Mouse (Mus musculus) C2C12 (cell line): ENCODE measurements at regions not wholly inside any gene's neighbourhood (a gene's known extent, or its start where the extent isn't known, plus 50 kb on each side); places are given as distances from the start of the nearest gene placed in this dataset.

Experiments
- CEBPB ChIP-seq: IDR thresholded peaks from one replicate; pipeline ENCODE4 v1.6.1; 2011; ENCODE audit warnings: low read depth, mild to moderate bottlenecking, control low read depth, moderate library complexity
- CTCF ChIP-seq: IDR thresholded peaks from one replicate; pipeline ENCODE4 v1.5.1; 2011; ENCODE audit not compliant: control insufficient read depth, insufficient read depth, insufficient read length
- FOSL1 ChIP-seq: IDR thresholded peaks from one replicate; pipeline ENCODE4 v1.8.0; 2011; ENCODE audit warnings: mild to moderate bottlenecking, low read length; ENCODE audit not compliant: poor library complexity, insufficient read depth, severe bottlenecking
- MAX ChIP-seq: IDR thresholded peaks from one replicate; pipeline ENCODE4 v1.6.1; 2011; ENCODE audit warnings: mild to moderate bottlenecking, control low read depth
- MYOD1 ChIP-seq: IDR thresholded peaks from one replicate; pipeline ENCODE4 v1.6.1; 2011; ENCODE audit warnings: low read depth; ENCODE audit not compliant: control insufficient read depth, insufficient read length
- MYOG ChIP-seq: IDR thresholded peaks from one replicate; pipeline ENCODE4 v1.6.1; 2011; ENCODE audit not compliant: control insufficient read depth, insufficient read length; ENCODE audit errors: extremely low read depth
- USF1 ChIP-seq: IDR thresholded peaks from one replicate; pipeline ENCODE4 v1.6.1; 2011; ENCODE audit warnings: low read depth, mild to moderate bottlenecking, control low read depth, moderate library complexity

DNA sequence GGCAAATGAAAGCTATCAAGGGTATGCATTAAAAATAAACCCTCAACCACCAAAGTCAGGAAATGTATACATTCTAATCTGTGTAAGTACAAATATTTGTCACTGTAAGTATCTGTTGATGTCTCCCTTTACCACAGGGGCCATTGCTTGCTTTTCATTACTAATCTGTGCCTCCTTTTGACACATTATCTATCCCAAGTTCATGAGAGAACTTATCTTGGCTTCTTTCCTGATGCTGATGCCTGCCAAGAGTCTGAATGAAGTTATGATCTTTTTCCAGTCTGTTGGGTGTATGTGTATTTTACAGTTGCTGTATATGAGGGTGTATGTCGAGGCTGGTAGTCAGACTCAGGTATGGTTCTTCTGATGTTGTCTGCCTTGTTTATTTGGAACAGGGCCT lies 165.0 kb upstream of the Pter start:
- TF ChIP-seq CTCF (no peak), FOSL1 (no peak), MAX (no peak), USF1 (no peak), MYOG (no peak), CEBPB (no peak), MYOD1 (no peak)
